Mouse (Mus musculus): ENCODE data around the gene Nfkb1. TPM values are rescaled to one million over a fixed set of nuclear protein-coding genes. Genes with fewer than 3 reads are reported as not detected.

Gene Nfkb1
- polyA plus RNA-seq, 2 experiments, result 26.9 to 55.4 TPM

GRCm38 (mm10) chr3:135634275-135634674, 57.1 kb downstream of the Nfkb1 start:
- no peaks in the 10 kb centered on the region for H3K9me3 ChIP-seq (ENCODE audit: control insufficient read depth, low read length)
- 91% methylated on average over 3 of the region's 3 CpGs for WGBS
- no peak overlapping the region for H3K27ac ChIP-seq (replicated peaks; ENCODE audit: low read depth, low read length)
- peaks cover 9% of the 10 kb centered on the region for H3K36me3 ChIP-seq (ENCODE audit: control insufficient read depth, insufficient read depth, low read length)
- ATAC-seq (ENCODE audit: low FRiP score, low read depth), result no peak
- no peak overlapping the region for H3K4me2 ChIP-seq (replicated peaks; ENCODE audit: low read depth, low read length, severe bottlenecking)
- no peaks in the 10 kb centered on the region for H3K27me3 ChIP-seq (ENCODE audit: control insufficient read depth, insufficient read depth, low read length)
- no peak for TF ChIP-seq POLR2A (IDR thresholded peaks at IDR 0.05; ENCODE audit: borderline replicate concordance, extremely low read depth, insufficient read depth, insufficient read length)
- H3K4me3 ChIP-seq (replicated peaks; ENCODE audit: low read length), result no peak overlapping the region
- H3K4me1 ChIP-seq (ENCODE audit: control insufficient read depth, insufficient read depth, low read length), result no peaks in the 10 kb centered on the region
- no peak for DNase-seq (ENCODE audit: low spot score)
- no peak overlapping the region for H3K9ac ChIP-seq (ENCODE audit: low read depth, low read length, severe bottlenecking)

GRCm38 (mm10) chr3:135631856-135632255, 59.5 kb downstream of the Nfkb1 start:
- Histone ChIP-seq H3K9ac (ENCODE audit: low read depth, low read length, severe bottlenecking) (no peak overlapping the region), H3K9me3 (ENCODE audit: control insufficient read depth, low read length) (no peaks in the 10 kb centered on the region), H3K36me3 (ENCODE audit: control insufficient read depth, insufficient read depth, low read length) (peaks cover 19% of the 10 kb centered on the region), H3K4me3 (replicated peaks; ENCODE audit: low read length) (no peak overlapping the region), H3K27ac (replicated peaks; ENCODE audit: low read depth, low read length) (no peak overlapping the region), H3K27me3 (ENCODE audit: control insufficient read depth, insufficient read depth, low read length) (no peaks in the 10 kb centered on the region), H3K4me1 (ENCODE audit: control insufficient read depth, insufficient read depth, low read length) (no peaks in the 10 kb centered on the region), H3K4me2 (replicated peaks; ENCODE audit: low read depth, low read length, severe bottlenecking) (no peak overlapping the region)
- WGBS, result 39% methylated on average over 4 of the region's 4 CpGs
- ATAC-seq (ENCODE audit: low FRiP score, low read depth), result no peak
- DNase-seq (ENCODE audit: low spot score), result no peak
- no peak for TF ChIP-seq POLR2A (IDR thresholded peaks at IDR 0.05; ENCODE audit: borderline replicate concordance, extremely low read depth, insufficient read depth, insufficient read length)

- Histone ChIP-seq H3K36me3 (ENCODE audit: control insufficient read depth, insufficient read depth, low read length) (peaks cover 23% of the 10 kb centered on the region), H3K9me3 (ENCODE audit: control insufficient read depth, low read length) (no peaks in the 10 kb centered on the region), H3K4me2 (replicated peaks; ENCODE audit: low read depth, low read length, severe bottlenecking) (no peak overlapping the region), H3K4me1 (ENCODE audit: control insufficient read depth, insufficient read depth, low read length) (no peaks in the 10 kb centered on the region), H3K27me3 (ENCODE audit: control insufficient read depth, insufficient read depth, low read length) (no peaks in the 10 kb centered on the region), H3K4me3 (replicated peaks; ENCODE audit: low read length) (no peak overlapping the region), H3K27ac (replicated peaks; ENCODE audit: low read depth, low read length) (no peak overlapping the region), H3K9ac (ENCODE audit: low read depth, low read length, severe bottlenecking) (no peak overlapping the region)
- 70% methylated on average over 10 of the region's 10 CpGs for WGBS
- DNase-seq (ENCODE audit: low spot score) (no peak), ATAC-seq (ENCODE audit: low FRiP score, low read depth) (no peak)
- TF ChIP-seq POLR2A (IDR thresholded peaks at IDR 0.05; ENCODE audit: borderline replicate concordance, extremely low read depth, insufficient read depth, insufficient read length), result no peak
Observed at GRCm38 (mm10) chr3:135631096-135631457, 60.3 kb downstream of the Nfkb1 start.

- 79% methylated on average over 21 of the region's 21 CpGs for WGBS
- no peak overlapping the region for H3K4me2 ChIP-seq (replicated peaks; ENCODE audit: low read depth, low read length, severe bottlenecking)
- ATAC-seq (ENCODE audit: low FRiP score, low read depth) (no peak), DNase-seq (ENCODE audit: low spot score) (no peak)
- H3K9ac ChIP-seq (ENCODE audit: low read depth, low read length, severe bottlenecking), result no peak overlapping the region
- no peak overlapping the region for H3K4me3 ChIP-seq (replicated peaks; ENCODE audit: low read length)
- no peaks in the 10 kb centered on the region for H3K4me1 ChIP-seq (ENCODE audit: control insufficient read depth, insufficient read depth, low read length)
- no peaks in the 10 kb centered on the region for H3K27me3 ChIP-seq (ENCODE audit: control insufficient read depth, insufficient read depth, low read length)
- peaks cover 25% of the 10 kb centered on the region for H3K36me3 ChIP-seq (ENCODE audit: control insufficient read depth, insufficient read depth, low read length)
- no peak for TF ChIP-seq POLR2A (IDR thresholded peaks at IDR 0.05; ENCODE audit: borderline replicate concordance, extremely low read depth, insufficient read depth, insufficient read length)
- no peak overlapping the region for H3K27ac ChIP-seq (replicated peaks; ENCODE audit: low read depth, low read length)
- no peaks in the 10 kb centered on the region for H3K9me3 ChIP-seq (ENCODE audit: control insufficient read depth, low read length)
Observed at GRCm38 (mm10) chr3:135630430-135631095, 60.8 kb downstream of the Nfkb1 start.

GRCm38 (mm10) chr3:135629830-135630355, 61.5 kb downstream of the Nfkb1 start:
- Histone ChIP-seq H3K9me3 (ENCODE audit: control insufficient read depth, low read length) (no peaks in the 10 kb centered on the region), H3K4me1 (ENCODE audit: control insufficient read depth, insufficient read depth, low read length) (no peaks in the 10 kb centered on the region), H3K9ac (ENCODE audit: low read depth, low read length, severe bottlenecking) (no peak overlapping the region), H3K36me3 (ENCODE audit: control insufficient read depth, insufficient read depth, low read length) (peaks cover 31% of the 10 kb centered on the region), H3K27me3 (ENCODE audit: control insufficient read depth, insufficient read depth, low read length) (no peaks in the 10 kb centered on the region), H3K4me2 (replicated peaks; ENCODE audit: low read depth, low read length, severe bottlenecking) (no peak overlapping the region), H3K27ac (replicated peaks; ENCODE audit: low read depth, low read length) (no peak overlapping the region), H3K4me3 (replicated peaks; ENCODE audit: low read length) (no peak overlapping the region)
- WGBS, result 95% methylated on average over 4 of the region's 4 CpGs
- TF ChIP-seq POLR2A (IDR thresholded peaks at IDR 0.05; ENCODE audit: borderline replicate concordance, extremely low read depth, insufficient read depth, insufficient read length), result no peak
- DNase-seq (ENCODE audit: low spot score), result no peak
- ATAC-seq (ENCODE audit: low FRiP score, low read depth), result no peak
